Mouse (Mus musculus) myocyte (in vitro differentiated cells): ENCODE measurements around the gene E2f3. TPM values are rescaled to one million over a fixed set of nuclear protein-coding genes. Genes with fewer than 3 reads are reported as not detected.
A peak's percentile ranks its signal among the peaks of the same experiment; 100 is the strongest.

ENCODE experiments used
- H3K27me3 ChIP-seq: one replicate; pipeline ENCODE4 v1.6.1; 2011; ENCODE audit not compliant: control insufficient read depth, insufficient read depth, insufficient read length
- H3K36me3 ChIP-seq: one replicate; pipeline ENCODE4 v1.6.1; 2011; ENCODE audit not compliant: control insufficient read depth, insufficient read depth
- H3K4me2 ChIP-seq: one replicate; pipeline ENCODE4 v1.6.1; 2011; ENCODE audit warnings: low read depth, control low read depth
- H3K4me3 ChIP-seq: one replicate; pipeline ENCODE4 v1.5.1; 2011; ENCODE audit warnings: mild to moderate bottlenecking, control low read depth, moderate library complexity
- H3K79me2 ChIP-seq: one replicate; pipeline ENCODE4 v1.6.1; 2011; ENCODE audit not compliant: control insufficient read depth, insufficient read depth
- H3ac ChIP-seq: one replicate; pipeline ENCODE4 v1.6.1; 2011; ENCODE audit not compliant: control insufficient read depth, insufficient read length
- CEBPB ChIP-seq: IDR thresholded peaks from 2 replicates; pipeline ENCODE4 v1.6.1; 2011; ENCODE audit warnings: mild to moderate bottlenecking, moderate library complexity; ENCODE audit not compliant: poor library complexity, insufficient read depth, severe bottlenecking
- E2F4 ChIP-seq: IDR thresholded peaks from one replicate; pipeline ENCODE4 v1.6.1; 2011; ENCODE audit warnings: mild to moderate bottlenecking, control low read depth, moderate library complexity; ENCODE audit not compliant: insufficient read depth
- MAX ChIP-seq: IDR thresholded peaks from one replicate; pipeline ENCODE4 v1.6.1; 2011; ENCODE audit warnings: low read depth, mild to moderate bottlenecking, control low read depth
- MYOD1 ChIP-seq, 3 experiments: IDR thresholded peaks; one replicate each; pipeline ENCODE4 v1.6.1; 2011; ENCODE audit warnings: control low read depth in 2 of 3, low read depth in 2 of 3, mild to moderate bottlenecking in 2 of 3, moderate library complexity in 1 of 3; ENCODE audit not compliant: insufficient read length in 2 of 3, control insufficient read depth in 1 of 3
- MYOG ChIP-seq, 3 experiments: IDR thresholded peaks; one replicate each; pipeline ENCODE4 v1.6.1; 2011; ENCODE audit warnings: control low read depth in 2 of 3, low read depth in 2 of 3, mild to moderate bottlenecking in 2 of 3; ENCODE audit not compliant: insufficient read length in 2 of 3, control insufficient read depth in 1 of 3, insufficient read depth in 1 of 3
- POLR2A ChIP-seq: IDR thresholded peaks from one replicate; pipeline ENCODE4 v1.6.1; 2011; ENCODE audit warnings: low read depth, mild to moderate bottlenecking, control low read depth, moderate library complexity; ENCODE audit not compliant: insufficient read length
- POLR2AphosphoS2 ChIP-seq: IDR thresholded peaks from one replicate; pipeline ENCODE4 v1.6.1; 2011; ENCODE audit warnings: low read depth, control low read depth; ENCODE audit not compliant: insufficient read length
- REST ChIP-seq: IDR thresholded peaks from one replicate; pipeline ENCODE4 v1.6.1; 2011; ENCODE audit warnings: mild to moderate bottlenecking, control low read depth, moderate library complexity; ENCODE audit not compliant: insufficient read depth, insufficient read length
- SRF ChIP-seq: IDR thresholded peaks from one replicate; pipeline ENCODE4 v1.6.1; 2011; ENCODE audit warnings: low read depth; ENCODE audit not compliant: control insufficient read depth, insufficient read length
- TCF12 ChIP-seq: IDR thresholded peaks from one replicate; pipeline ENCODE4 v1.6.1; 2011; ENCODE audit warnings: mild to moderate bottlenecking, control low read depth; ENCODE audit not compliant: poor library complexity, insufficient read depth, severe bottlenecking
- TCF3 ChIP-seq: IDR thresholded peaks from one replicate; pipeline ENCODE4 v1.6.1; 2011; ENCODE audit warnings: low read depth, control low read depth; ENCODE audit not compliant: insufficient read length
- USF1 ChIP-seq: IDR thresholded peaks from one replicate; pipeline ENCODE4 v1.6.1; 2011; ENCODE audit warnings: low read depth, mild to moderate bottlenecking, control low read depth, moderate library complexity
- polyA plus RNA-seq: library from polyadenylated mRNA; unstranded; fragments of >200 nt; fragmentation: generic; extraction: Trizol; gene quantifications from one replicate; pipeline ENCODE4 v1.2.1, GENCODE M21; 2012; ENCODE audit warnings: missing spikeins

Gene E2f3
- polyA plus RNA-seq, 1 experiment, result 5.6 TPM

DNA sequence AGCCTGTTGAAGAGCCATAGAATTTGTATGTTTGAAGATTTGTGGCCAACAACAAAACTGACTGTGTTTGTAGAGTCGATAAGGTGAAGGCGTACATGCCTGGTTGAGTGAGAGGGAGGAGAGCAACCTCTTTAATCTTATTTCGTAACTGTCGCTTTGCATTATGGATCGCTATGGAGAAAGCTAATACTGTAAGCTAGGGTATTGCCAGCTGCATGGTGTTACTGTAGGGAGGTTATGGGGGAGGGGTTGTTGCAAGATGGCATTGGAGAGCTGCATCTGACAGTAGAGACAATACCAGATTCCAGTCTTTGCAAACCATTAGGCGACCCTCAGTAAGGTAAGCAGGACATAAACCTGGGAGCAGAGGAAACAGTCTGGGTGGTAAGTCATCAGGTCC, 2.1 kb upstream of the E2f3 start:
- Histone ChIP-seq H3K36me3 (no peaks in the 10 kb centered on the region), H3K27me3 (no peaks in the 10 kb centered on the region), H3K4me2 (no peak overlapping the region), H3K4me3 (no peak overlapping the region), H3K79me2 (peaks cover 10% of the 10 kb centered on the region), H3ac (no peak overlapping the region)
- TF ChIP-seq POLR2A (no peak), USF1 (no peak), POLR2AphosphoS2 (no peak), SRF (no peak)

DNA sequence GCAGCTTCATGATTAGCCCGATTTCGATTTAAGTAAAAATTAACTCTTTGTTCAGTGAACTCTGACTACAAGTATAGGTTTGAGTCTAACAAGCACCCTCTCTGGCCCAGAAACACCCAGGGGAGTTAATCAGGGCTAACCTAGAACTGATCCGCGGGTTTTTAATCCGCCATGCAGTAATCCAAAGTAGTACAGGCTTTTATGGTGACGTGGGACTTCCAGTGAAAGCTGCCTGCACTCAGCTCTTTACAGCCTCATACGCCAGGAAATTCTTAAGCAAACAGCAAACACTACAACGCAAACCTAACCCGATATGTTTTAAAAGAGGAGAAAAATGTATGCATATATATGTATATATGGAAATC, 875 bp upstream of the E2f3 start:
- TF ChIP-seq POLR2AphosphoS2 (no peak), MAX (no peak), POLR2A (no peak), MYOD1 (IDR thresholded peaks at IDR 0.05; ENCODE audit: control insufficient read depth in 1 of 3, insufficient read length in 2 of 3, low read depth in 2 of 3) (no peak), TCF12 (no peak), REST (no peak), MYOG (IDR thresholded peaks at IDR 0.05; ENCODE audit: control insufficient read depth in 1 of 3, insufficient read depth in 1 of 3, insufficient read length in 2 of 3, low read depth in 2 of 3) (no peak), TCF3 (no peak), E2F4 (no peak)
- peak overlapping the region; percentile 92 for H3K4me2 ChIP-seq
- no peaks in the 10 kb centered on the region for H3K36me3 ChIP-seq
- peak overlapping the region; percentile 61 for H3K4me3 ChIP-seq
- H3K79me2 ChIP-seq, result peaks cover 22% of the 10 kb centered on the region
- no peaks in the 10 kb centered on the region for H3K27me3 ChIP-seq
- H3ac ChIP-seq, result no peak overlapping the region

DNA sequence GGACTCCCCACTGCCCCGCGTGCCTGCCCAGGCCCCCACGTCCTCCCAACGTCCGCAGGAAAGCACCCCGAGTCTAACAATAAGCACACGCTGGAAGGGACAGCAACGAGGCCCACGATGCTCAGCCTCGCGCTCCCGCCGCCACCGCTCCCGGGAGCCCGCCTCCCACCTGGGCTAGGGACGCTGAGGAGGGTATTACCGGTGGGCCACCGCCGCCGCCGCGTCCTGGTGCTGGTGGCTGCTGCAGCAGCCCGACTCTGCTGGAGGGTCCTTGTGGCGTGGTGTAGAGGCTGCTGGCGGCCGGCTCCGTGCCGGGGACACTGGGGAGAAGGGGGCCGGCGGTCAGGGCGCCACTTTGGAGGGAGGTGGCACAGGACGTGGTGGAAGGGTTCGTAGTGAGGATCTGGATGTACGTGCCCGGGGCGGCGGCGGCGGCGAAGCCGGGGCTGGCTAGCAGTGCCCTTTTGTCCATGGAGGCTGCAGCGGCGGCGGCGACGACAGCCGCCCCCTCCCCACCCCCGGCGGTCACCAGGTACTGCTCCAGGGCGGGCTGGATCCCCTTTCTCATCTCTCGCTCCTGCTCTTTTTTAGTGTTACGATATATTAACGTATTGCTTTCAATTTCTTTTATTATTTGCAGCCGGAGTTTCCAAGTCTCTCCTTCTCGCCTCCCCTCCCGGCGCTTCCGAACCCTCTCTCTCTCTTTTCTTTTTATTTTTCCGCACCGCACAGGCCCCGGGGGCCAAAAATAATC, 585 bp downstream of the E2f3 start:
- Histone ChIP-seq H3K36me3 (peaks cover under 1% of the 10 kb centered on the region), H3K4me2 (peak overlapping the region; percentile 57), H3K27me3 (no peaks in the 10 kb centered on the region), H3K4me3 (peak overlapping the region; percentile 61), H3ac (peak overlapping the region; percentile 56), H3K79me2 (peaks cover 37% of the 10 kb centered on the region)
- TF ChIP-seq REST (no peak), POLR2A (peak; percentile 50)

DNA sequence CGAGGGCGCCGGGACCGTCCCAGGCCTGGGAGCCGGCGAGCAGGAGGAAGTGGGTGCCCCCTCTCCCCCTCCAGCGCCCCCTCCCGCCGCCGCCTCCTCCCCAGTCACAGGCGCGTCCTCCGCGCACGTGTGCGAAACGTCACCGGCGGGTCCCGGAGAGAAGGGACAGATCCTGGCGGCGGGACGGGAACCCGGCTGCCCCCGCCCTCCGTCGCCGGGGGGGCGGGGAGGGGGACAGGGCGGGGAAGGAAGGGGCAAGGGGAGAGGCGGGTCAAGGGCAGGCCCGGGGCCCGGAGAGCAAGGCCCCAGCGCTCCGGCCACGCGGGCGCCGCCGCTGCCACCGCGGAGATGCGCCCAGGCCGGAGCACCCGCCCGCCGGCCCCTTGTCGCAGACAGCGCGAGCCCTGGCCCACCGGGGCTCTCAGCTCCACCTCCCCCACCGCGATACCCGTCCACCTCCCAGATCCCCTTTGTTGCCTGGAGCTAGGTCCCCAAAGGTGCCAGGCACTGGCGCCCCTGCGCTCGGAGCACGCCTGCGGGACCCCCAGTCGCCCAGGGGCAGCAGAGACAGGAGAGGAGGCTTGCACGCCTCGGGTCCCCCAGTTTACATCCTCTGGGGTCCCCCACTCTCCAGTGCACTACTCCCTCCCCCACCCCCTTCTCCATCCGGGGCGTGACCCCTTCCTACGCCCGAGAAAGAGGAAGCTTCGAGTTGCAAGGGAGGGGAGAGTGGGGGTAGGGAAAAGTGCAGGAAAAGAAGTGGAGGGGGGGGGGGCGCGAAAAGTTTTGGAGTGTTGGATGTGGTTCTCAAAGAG, 1.4 kb downstream of the E2f3 start:
- peak overlapping the region; percentile 61 for H3K4me3 ChIP-seq
- H3ac ChIP-seq, result peak overlapping the region; percentile 56
- peaks cover 44% of the 10 kb centered on the region for H3K79me2 ChIP-seq
- H3K36me3 ChIP-seq, result peaks cover 3% of the 10 kb centered on the region
- no peaks in the 10 kb centered on the region for H3K27me3 ChIP-seq
- peak overlapping the region; percentile 57 for H3K4me2 ChIP-seq
- TF ChIP-seq TCF3, result peak; percentile 4
- no peak for TF ChIP-seq TCF12
- peak in 1 of 3 experiments; percentile 41 for TF ChIP-seq MYOD1 (IDR thresholded peaks at IDR 0.05; ENCODE audit: control insufficient read depth in 1 of 3, insufficient read length in 2 of 3, low read depth in 2 of 3)
- no peak for TF ChIP-seq MAX
- peak; percentile 49 for TF ChIP-seq POLR2A
- no peak for TF ChIP-seq CEBPB
- no peak for TF ChIP-seq REST
- TF ChIP-seq MYOG (IDR thresholded peaks at IDR 0.05; ENCODE audit: control insufficient read depth in 1 of 3, insufficient read depth in 1 of 3, insufficient read length in 2 of 3, low read depth in 2 of 3), result peak in 1 of 3 experiments; percentile 50
- TF ChIP-seq E2F4, result no peak
- TF ChIP-seq USF1, result peak; percentile 35
- TF ChIP-seq POLR2AphosphoS2, result peak; percentile 58
- TF ChIP-seq SRF, result no peak

DNA sequence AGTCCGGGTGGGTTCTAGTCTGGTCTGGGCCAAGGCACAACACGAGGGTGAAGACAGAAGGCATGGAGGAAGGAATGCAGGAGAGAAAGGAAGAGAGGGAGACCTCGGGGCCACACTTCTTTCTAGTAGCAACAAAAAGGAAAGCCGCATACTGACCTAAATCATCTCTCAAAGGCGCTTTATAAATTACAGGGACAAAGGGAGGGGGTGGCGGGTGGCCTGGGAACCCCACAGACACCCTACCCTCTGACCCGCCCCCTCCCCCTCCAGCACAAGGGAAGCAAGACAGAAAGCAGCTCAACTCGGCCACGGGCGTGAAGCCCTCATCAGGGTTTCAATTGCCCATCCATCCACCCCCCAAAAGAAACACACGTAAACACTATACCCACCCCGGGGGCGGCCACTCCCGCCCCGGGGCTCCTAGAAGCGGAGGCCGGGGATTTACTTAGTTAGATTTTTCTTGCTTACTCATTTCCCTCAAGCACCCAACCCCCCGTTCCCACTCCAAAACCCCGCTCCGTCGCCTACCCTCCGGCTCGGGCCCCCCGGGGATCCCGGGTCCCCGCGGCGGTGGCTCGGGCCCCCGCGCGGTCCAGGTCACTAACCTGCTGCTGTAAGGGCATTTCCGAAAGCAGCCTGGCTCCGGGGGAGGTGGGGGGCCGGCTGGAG, 2.2 kb downstream of the E2f3 start:
- peaks cover 53% of the 10 kb centered on the region for H3K79me2 ChIP-seq
- TF ChIP-seq POLR2AphosphoS2 (no peak), TCF12 (no peak), TCF3 (no peak), REST (no peak), SRF (no peak), E2F4 (no peak), USF1 (no peak), MAX (no peak), CEBPB (no peak)
- H3ac ChIP-seq, result peak overlapping the region; percentile 56
- no peaks in the 10 kb centered on the region for H3K27me3 ChIP-seq
- H3K36me3 ChIP-seq, result peaks cover 3% of the 10 kb centered on the region
- H3K4me2 ChIP-seq, result peak overlapping the region; percentile 93
- H3K4me3 ChIP-seq, result peak overlapping the region; percentile 61
